Mouse (Mus musculus): ENCODE measurements around the gene Vps13a. TPM values are rescaled to one million over a fixed set of nuclear protein-coding genes. Genes with fewer than 3 reads are reported as not detected.

The Vps13a gene
- polyA plus RNA-seq, 1 experiment from 2014 or later, result 8.2 TPM

GRCm38 (mm10) chr19:16580501-16580900 is 200.2 kb downstream of the Vps13a start:
- 94% methylated on average over 8 of the region's 8 CpGs for WGBS
- Histone ChIP-seq H3K27ac (ENCODE audit: low read depth, low read length) (no peak overlapping the region), H3K4me2 (ENCODE audit: low read depth) (no peak overlapping the region), H3K4me3 (ENCODE audit: low read depth, low read length) (no peak overlapping the region), H3K36me3 (ENCODE audit: control insufficient read depth, insufficient read depth, low read length) (no peaks in the 10 kb centered on the region), H3K9me3 (ENCODE audit: control insufficient read depth, low read length) (no peaks in the 10 kb centered on the region), H3K4me1 (ENCODE audit: control insufficient read depth, insufficient read depth, low read length) (no peaks in the 10 kb centered on the region), H3K27me3 (ENCODE audit: control insufficient read depth, insufficient read depth, low read length) (no peaks in the 10 kb centered on the region), H3K9ac (ENCODE audit: low read length) (no peak overlapping the region)
- DNase-seq (ENCODE audit: low spot score), result no peak
- no peak for ATAC-seq (ENCODE audit: insufficient read depth, low FRiP score, low TSS enrichment)

- Histone ChIP-seq H3K4me3 (ENCODE audit: low read depth, low read length) (no peak overlapping the region), H3K4me1 (ENCODE audit: control insufficient read depth, insufficient read depth, low read length) (no peaks in the 10 kb centered on the region), H3K27me3 (ENCODE audit: control insufficient read depth, insufficient read depth, low read length) (no peaks in the 10 kb centered on the region), H3K27ac (ENCODE audit: low read depth, low read length) (no peak overlapping the region), H3K36me3 (ENCODE audit: control insufficient read depth, insufficient read depth, low read length) (no peaks in the 10 kb centered on the region), H3K9me3 (ENCODE audit: control insufficient read depth, low read length) (no peaks in the 10 kb centered on the region), H3K4me2 (ENCODE audit: low read depth) (no peak overlapping the region), H3K9ac (ENCODE audit: low read length) (no peak overlapping the region)
- ATAC-seq (ENCODE audit: insufficient read depth, low FRiP score, low TSS enrichment) (no peak), DNase-seq (ENCODE audit: low spot score) (no peak)
- WGBS, result 86% methylated on average over 7 of the region's 7 CpGs
Observed at GRCm38 (mm10) chr19:16579656-16580260, 201.0 kb downstream of the Vps13a start.

GRCm38 (mm10) chr19:16576790-16577189 is 203.9 kb downstream of the Vps13a start:
- Histone ChIP-seq H3K4me3 (ENCODE audit: low read depth, low read length) (no peak overlapping the region), H3K4me2 (ENCODE audit: low read depth) (no peak overlapping the region), H3K9ac (ENCODE audit: low read length) (no peak overlapping the region), H3K36me3 (ENCODE audit: control insufficient read depth, insufficient read depth, low read length) (no peaks in the 10 kb centered on the region), H3K9me3 (ENCODE audit: control insufficient read depth, low read length) (no peaks in the 10 kb centered on the region), H3K27ac (ENCODE audit: low read depth, low read length) (no peak overlapping the region), H3K4me1 (ENCODE audit: control insufficient read depth, insufficient read depth, low read length) (no peaks in the 10 kb centered on the region), H3K27me3 (ENCODE audit: control insufficient read depth, insufficient read depth, low read length) (no peaks in the 10 kb centered on the region)
- ATAC-seq (ENCODE audit: insufficient read depth, low FRiP score, low TSS enrichment) (no peak), DNase-seq (ENCODE audit: low spot score) (no peak)
- WGBS, result 96% methylated on average over 6 of the region's 6 CpGs

Other genes starting within 250 kb of the Vps13a start
- 0.16 TPM in 1 of 2 replicates, not detected in the other for gene Foxb2, start 92.9 kb upstream of the Vps13a start, polyA plus RNA-seq (2014; fragmentation: Nextera tagmentation; extraction: Ambion mirVana)
- gene Prune2, start 175.2 kb upstream of the Vps13a start, polyA plus RNA-seq (2014; fragmentation: Nextera tagmentation; extraction: Ambion mirVana), result 2.5 and 2.6 TPM in 2 replicates